Mouse (Mus musculus) small intestine, adult 2 months (tissue): ENCODE measurements around the gene Limd2. TPM values are rescaled to one million over a fixed set of nuclear protein-coding genes. Genes with fewer than 3 reads are reported as not detected.

Experiments
- H3K27ac ChIP-seq: fragments of 200-500 bp; 2 replicates; pipeline ENCODE4 v1.5.1; 2012; ENCODE audit warnings: low read depth, low read length, control low read depth, inconsistent platforms; ENCODE audit not compliant: insufficient read depth
- H3K27me3 ChIP-seq: fragments of 200-500 bp; 2 replicates; pipeline ENCODE4 v1.6.1; 2012; ENCODE audit warnings: mild to moderate bottlenecking, moderate library complexity, low read length, inconsistent platforms; ENCODE audit not compliant: control insufficient read depth, insufficient read depth
- H3K36me3 ChIP-seq: fragments of 200-500 bp; 2 replicates; pipeline ENCODE4 v1.6.1; 2012; ENCODE audit warnings: mild to moderate bottlenecking, low read length, control low read depth, inconsistent platforms; ENCODE audit not compliant: control insufficient read depth, insufficient read depth
- H3K4me1 ChIP-seq: fragments of 200-500 bp; 2 replicates; pipeline ENCODE4 v1.6.1; 2012; ENCODE audit warnings: low read length, inconsistent platforms, mixed read lengths; ENCODE audit not compliant: control insufficient read depth, insufficient read depth, insufficient read length
- H3K4me3 ChIP-seq: fragments of 200-500 bp; 2 replicates; pipeline ENCODE4 v1.5.1; 2012; ENCODE audit warnings: low read depth, mild to moderate bottlenecking, control low read depth, inconsistent platforms, low read length, moderate library complexity
- CTCF ChIP-seq: fragments of 200-500 bp; IDR thresholded peaks from 2 replicates; pipeline ENCODE4 v1.5.1; 2012; ENCODE audit warnings: low read depth, mild to moderate bottlenecking, control low read depth, inconsistent platforms, low read length, moderate library complexity, mixed read lengths; ENCODE audit not compliant: insufficient replicate concordance, insufficient read length; ENCODE audit errors: extremely low read depth
- POLR2A ChIP-seq: fragments of 200-500 bp; IDR thresholded peaks from 2 replicates; pipeline ENCODE4 v1.6.1; 2012; ENCODE audit warnings: low read depth, mild to moderate bottlenecking, control low read depth, inconsistent platforms, low read length, moderate library complexity
- WGBS: fragments of 180-500 bp; shearing (Covaris S2); methylation state at CpG from one replicate; pipeline ENCODE4 v1.1.7; 2018; 5-methylcytosine and 5-hydroxymethylcytosine counted together
- polyA plus RNA-seq: library from polyadenylated mRNA; depleted of rRNA; stranded (reverse); fragments of >200 nt; gene quantifications from 2 replicates; pipeline ENCODE4 v1.2.3, GENCODE M21; 2012

Limd2 gene
- polyA plus RNA-seq, 1 experiment = 21.7 TPM

GRCm38 (mm10) chr11:106194891-106195290 lies 34.2 kb upstream of the Limd2 start:
- WGBS = 88% methylated on average over 7 of the region's 7 CpGs
- TF ChIP-seq CTCF (no peak), POLR2A (no peak)
- 0 out of 2 replicates have a peak, but pooled peaks cover 3% of the 10 kb centered on the region for H3K36me3 ChIP-seq
- H3K4me3 ChIP-seq = no peak overlapping the region
- no peaks in the 10 kb centered on the region for H3K27me3 ChIP-seq
- no peak overlapping the region for H3K27ac ChIP-seq
- no peaks in the 10 kb centered on the region for H3K4me1 ChIP-seq

DNA sequence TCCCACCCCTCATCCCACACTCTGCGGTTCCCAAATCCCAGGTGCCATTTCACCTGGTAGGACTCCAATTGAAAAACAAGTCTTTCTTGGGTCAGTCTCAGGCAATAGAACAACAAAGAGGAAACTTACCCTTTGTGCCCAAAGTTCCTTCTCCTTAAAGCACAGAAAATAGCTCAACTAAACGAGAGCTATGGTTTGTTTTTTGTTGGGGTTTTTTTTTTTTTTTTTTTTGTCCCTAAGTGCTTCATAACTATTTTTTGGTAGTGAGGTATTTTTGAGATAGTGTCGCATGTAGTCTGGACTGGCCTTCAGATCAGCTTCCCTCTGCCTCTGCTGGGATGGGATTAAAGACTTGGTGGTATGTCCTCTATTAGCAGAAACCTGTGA lies 33.5 kb upstream of the Limd2 start:
- H3K4me3 ChIP-seq = peak overlapping the region; percentile 60
- peak overlapping the region; percentile 67 for H3K27ac ChIP-seq
- 0 out of 2 replicates have a peak, but pooled peaks cover 3% of the 10 kb centered on the region for H3K36me3 ChIP-seq
- 26% methylated on average over 3 of the region's 3 CpGs for WGBS
- H3K4me1 ChIP-seq = no peaks in the 10 kb centered on the region
- TF ChIP-seq CTCF = no peak
- TF ChIP-seq POLR2A = no peak
- no peaks in the 10 kb centered on the region for H3K27me3 ChIP-seq

GRCm38 (mm10) chr11:106193371-106194154 lies 32.9 kb upstream of the Limd2 start:
- Histone ChIP-seq H3K27ac (peak overlapping the region; percentile 72), H3K4me3 (peak overlapping the region; percentile 83), H3K27me3 (no peaks in the 10 kb centered on the region), H3K4me1 (no peaks in the 10 kb centered on the region), H3K36me3 (0 out of 2 replicates have a peak, but pooled peaks cover 3% of the 10 kb centered on the region)
- under 1% methylated on average over 44 of the region's 44 CpGs for WGBS
- peak; percentile 75 for TF ChIP-seq POLR2A
- TF ChIP-seq CTCF = no peak

DNA sequence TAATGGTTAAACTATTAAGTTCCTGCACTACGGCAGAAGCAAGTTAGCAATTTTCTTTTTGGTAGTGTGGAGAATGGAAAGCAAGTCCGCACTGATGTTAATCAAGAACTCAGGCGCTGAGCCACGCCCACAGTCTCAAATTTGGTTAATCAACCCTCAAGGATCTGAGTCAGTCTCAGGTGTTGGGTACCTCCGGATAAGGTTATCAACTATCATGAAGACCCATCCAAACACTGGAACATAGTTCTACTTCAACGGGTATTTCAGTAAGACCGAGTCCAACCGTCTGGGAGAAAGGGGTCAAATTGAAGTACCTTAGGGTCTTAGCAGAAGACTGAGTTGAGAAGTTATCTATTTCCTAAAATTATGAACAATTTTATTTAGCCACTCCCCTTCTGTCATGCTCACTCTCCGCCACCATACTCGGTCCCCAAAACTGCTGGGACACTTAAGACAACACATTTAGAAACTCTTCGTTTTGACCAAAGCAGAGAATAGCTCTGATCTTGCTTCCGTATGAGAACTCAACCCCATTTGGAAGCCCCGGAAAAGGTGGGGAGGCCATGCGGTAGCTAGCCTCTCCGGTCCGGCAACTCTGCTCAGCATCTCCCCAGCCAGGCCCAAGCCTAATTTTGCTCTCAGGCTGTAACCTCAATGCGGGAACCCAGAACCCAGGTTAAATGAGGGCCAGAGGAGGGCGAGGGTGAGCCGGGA lies 32.2 kb upstream of the Limd2 start:
- Histone ChIP-seq H3K4me3 (peak overlapping the region; percentile 83), H3K4me1 (no peaks in the 10 kb centered on the region), H3K36me3 (0 out of 2 replicates have a peak, but pooled peaks cover under 1% of the 10 kb centered on the region), H3K27me3 (no peaks in the 10 kb centered on the region), H3K27ac (peak overlapping the region; percentile 72)
- TF ChIP-seq POLR2A (no peak), CTCF (0 out of 2 replicates have a peak, but pooled peaks have one; percentile 6)
- 4% methylated on average over 19 of the region's 19 CpGs for WGBS

DNA sequence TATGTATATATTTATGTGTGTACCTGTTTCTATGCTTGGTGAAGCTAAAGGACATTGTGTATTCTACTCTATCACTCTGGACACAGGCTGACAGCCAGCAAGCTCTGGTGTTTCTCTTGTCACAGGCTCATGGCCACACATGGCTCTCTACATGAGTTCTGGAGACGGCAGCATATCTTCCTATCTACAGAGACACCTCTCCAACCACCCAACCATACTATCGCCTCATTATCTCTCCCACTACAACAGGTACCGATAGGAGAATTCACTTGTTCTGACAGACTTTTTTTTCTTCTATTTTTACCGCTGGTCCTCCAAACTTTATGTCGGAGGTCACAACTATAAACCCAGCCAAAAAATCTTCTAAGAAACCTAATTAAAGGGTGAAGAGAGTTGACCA lies 31.6 kb upstream of the Limd2 start:
- H3K36me3 ChIP-seq = no peaks in the 10 kb centered on the region
- no peak overlapping the region for H3K4me3 ChIP-seq
- H3K4me1 ChIP-seq = no peaks in the 10 kb centered on the region
- no peak for TF ChIP-seq CTCF
- no peak for TF ChIP-seq POLR2A
- whole genome bisulfite sequencing = 66% methylated on average over 5 of the region's 5 CpGs
- no peaks in the 10 kb centered on the region for H3K27me3 ChIP-seq
- H3K27ac ChIP-seq = no peak overlapping the region

GRCm38 (mm10) chr11:106191716-106192115 lies 31.1 kb upstream of the Limd2 start:
- Histone ChIP-seq H3K27ac (no peak overlapping the region), H3K27me3 (no peaks in the 10 kb centered on the region), H3K4me1 (no peaks in the 10 kb centered on the region), H3K36me3 (no peaks in the 10 kb centered on the region), H3K4me3 (no peak overlapping the region)
- TF ChIP-seq CTCF (no peak), POLR2A (no peak)
- WGBS = 91% methylated on average over 3 of the region's 3 CpGs

GRCm38 (mm10) chr11:106187326-106187725 lies 26.7 kb upstream of the Limd2 start:
- H3K27me3 ChIP-seq = no peaks in the 10 kb centered on the region
- H3K27ac ChIP-seq = no peak overlapping the region
- 97% methylated on average over 4 of the region's 4 CpGs for WGBS
- H3K4me3 ChIP-seq = no peak overlapping the region
- H3K4me1 ChIP-seq = no peaks in the 10 kb centered on the region
- TF ChIP-seq POLR2A (no peak), CTCF (no peak)
- peaks cover 1% of the 10 kb centered on the region; the same call in 1 of the 2 replicates for H3K36me3 ChIP-seq

DNA sequence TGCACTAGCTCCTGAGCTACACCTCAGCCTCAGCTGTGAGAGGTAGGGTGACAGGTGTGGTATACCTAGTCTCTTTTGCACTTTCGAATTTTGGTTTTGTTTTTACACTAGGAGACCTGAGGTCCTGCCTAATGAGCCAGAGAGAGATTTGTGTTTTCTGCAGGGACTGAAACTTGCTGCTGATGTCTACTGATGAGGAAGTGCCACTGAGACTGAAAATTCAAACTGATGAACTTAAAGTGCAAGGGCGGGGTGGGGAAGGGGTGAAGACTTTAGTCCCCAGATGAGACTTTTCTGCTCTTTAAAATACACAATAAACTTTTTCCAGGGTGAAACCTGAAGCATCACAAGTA lies 19.8 kb upstream of the Limd2 start:
- Histone ChIP-seq H3K36me3 (no peaks in the 10 kb centered on the region), H3K27ac (peak overlapping the region; percentile 67; the same call in 1 of the 2 replicates), H3K4me1 (peaks cover 2% of the 10 kb centered on the region; the same call in 1 of the 2 replicates), H3K4me3 (no peak overlapping the region), H3K27me3 (no peaks in the 10 kb centered on the region)
- WGBS = 80% methylated on average over 2 of the region's 2 CpGs
- TF ChIP-seq CTCF (no peak), POLR2A (no peak)
